Mouse (Mus musculus) lung, embryonic 15.5 days (tissue): ENCODE results near the gene Magi1. TPM values are rescaled to one million over a fixed set of nuclear protein-coding genes. Genes with fewer than 3 reads are reported as not detected.

Experiments used
- ATAC-seq: fragments of 200-750 bp; cut with Nextera tagmentation; 2 replicates; pipeline ENCODE4 v1.8.0; 2017; ENCODE audit warnings: moderate number of reproducible peaks, borderline replicate concordance; ENCODE audit not compliant: low FRiP score, low TSS enrichment; ENCODE audit errors: extremely low read depth
- H3K27ac ChIP-seq: fragments of 300-500 bp; sonication (generic); 2 replicates; pipeline ENCODE4 v1.5.1; 2015; ENCODE audit warnings: moderate library complexity, mild to moderate bottlenecking, inconsistent platforms
- H3K27me3 ChIP-seq: fragments of 300-500 bp; sonication (generic); 2 replicates; pipeline ENCODE4 v1.6.1; 2015; ENCODE audit warnings: inconsistent platforms
- H3K36me3 ChIP-seq: fragments of 300-500 bp; sonication (generic); 2 replicates; pipeline ENCODE4 v1.6.1; 2015; ENCODE audit warnings: inconsistent platforms
- H3K4me1 ChIP-seq: fragments of 300-500 bp; sonication (generic); 2 replicates; pipeline ENCODE4 v1.6.1; 2015; ENCODE audit warnings: inconsistent platforms
- H3K4me2 ChIP-seq: fragments of 300-500 bp; sonication (generic); 2 replicates; pipeline ENCODE4 v1.6.1; 2015; ENCODE audit warnings: inconsistent platforms, mild to moderate bottlenecking, moderate library complexity
- H3K4me3 ChIP-seq: fragments of 300-500 bp; sonication (generic); 2 replicates; pipeline ENCODE4 v1.5.1; 2015; ENCODE audit warnings: mild to moderate bottlenecking, inconsistent platforms
- H3K9ac ChIP-seq: fragments of 300-500 bp; sonication (generic); 2 replicates; pipeline ENCODE4 v1.6.1; 2015; ENCODE audit warnings: inconsistent platforms
- H3K9me3 ChIP-seq: fragments of 300-500 bp; sonication (generic); 2 replicates; pipeline ENCODE4 v1.6.1; 2016; ENCODE audit warnings: inconsistent platforms
- WGBS: fragments of 180-500 bp; shearing (Covaris S2); methylation state at CpG from one replicate; pipeline ENCODE4 v1.1.7; 2015; 5-methylcytosine and 5-hydroxymethylcytosine counted together
- polyA plus RNA-seq: library from polyadenylated mRNA; unstranded; fragments of >200 nt; fragmentation: Nextera tagmentation; extraction: Ambion mirVana; gene quantifications from 2 replicates; pipeline ENCODE4 v1.2.1, GENCODE M21; 2015

Gene Magi1
- polyA plus RNA-seq, 1 experiment from 2014 or later: 9.0 TPM

- Histone ChIP-seq H3K36me3 (no peaks in the 10 kb centered on the region), H3K9ac (0 out of 2 replicates have a peak overlapping the region, but pooled peaks have one; percentile 7), H3K9me3 (no peaks in the 10 kb centered on the region), H3K4me3 (no peak overlapping the region), H3K4me2 (no peak overlapping the region), H3K4me1 (peaks cover 28% of the 10 kb centered on the region), H3K27ac (no peak overlapping the region), H3K27me3 (no peaks in the 10 kb centered on the region)
- no peak for ATAC-seq
- WGBS: 38% methylated on average over 6 of the region's 6 CpGs
Observed at GRCm38 (mm10) chr6:94225091-94225490, 58.6 kb downstream of the Magi1 start.

DNA sequence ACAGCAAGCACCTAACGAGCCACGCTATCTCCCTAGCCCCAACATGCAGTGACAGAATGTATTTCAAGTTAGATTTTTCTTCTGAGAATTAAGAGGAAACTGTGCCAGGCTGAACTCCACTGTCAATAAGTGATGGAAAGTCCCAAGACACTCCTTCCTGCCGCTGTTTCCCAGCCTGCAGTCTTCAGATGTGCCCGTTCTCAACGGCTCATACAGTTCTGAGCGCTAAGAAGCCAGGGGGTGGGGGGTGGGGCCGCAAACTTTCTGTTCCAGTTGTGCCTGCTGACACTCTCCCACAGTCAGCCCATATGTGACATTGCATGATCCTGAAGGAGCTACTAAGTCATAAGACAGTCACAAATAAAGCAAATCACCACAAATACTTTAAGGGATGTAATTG is 61.5 kb downstream of the Magi1 start:
- H3K4me2 ChIP-seq: no peak overlapping the region
- peaks cover 41% of the 10 kb centered on the region for H3K4me1 ChIP-seq
- no peaks in the 10 kb centered on the region for H3K27me3 ChIP-seq
- no peak overlapping the region for H3K4me3 ChIP-seq
- no peak overlapping the region for H3K9ac ChIP-seq
- no peak for ATAC-seq
- no peaks in the 10 kb centered on the region for H3K9me3 ChIP-seq
- 40% methylated on average over 7 of the region's 7 CpGs for WGBS
- H3K27ac ChIP-seq: no peak overlapping the region
- no peaks in the 10 kb centered on the region for H3K36me3 ChIP-seq

DNA sequence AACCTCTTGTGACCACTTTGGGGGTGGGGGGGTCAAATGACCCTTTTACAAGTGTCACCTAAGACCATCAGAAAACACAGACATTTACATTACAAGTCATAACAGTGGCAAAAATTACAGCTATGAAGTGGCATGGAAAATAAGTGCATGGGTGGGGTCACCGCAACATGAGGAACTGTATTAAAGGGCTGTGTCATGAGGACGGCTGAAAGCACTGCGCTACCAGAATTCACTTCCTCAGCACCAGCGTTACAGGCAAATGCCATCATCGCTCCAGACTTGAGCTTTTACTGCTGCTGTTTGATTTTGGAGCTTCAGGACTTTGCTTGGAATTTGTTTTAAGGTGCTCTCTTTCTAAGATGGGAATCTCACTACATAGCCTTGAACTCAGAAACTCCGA is 62.0 kb downstream of the Magi1 start:
- no peaks in the 10 kb centered on the region for H3K27me3 ChIP-seq
- no peaks in the 10 kb centered on the region for H3K9me3 ChIP-seq
- WGBS: 82% methylated on average over 6 of the region's 6 CpGs
- no peak for ATAC-seq
- no peak overlapping the region for H3K4me3 ChIP-seq
- no peaks in the 10 kb centered on the region for H3K36me3 ChIP-seq
- H3K9ac ChIP-seq: no peak overlapping the region
- no peak overlapping the region for H3K27ac ChIP-seq
- H3K4me1 ChIP-seq: peaks cover 46% of the 10 kb centered on the region
- H3K4me2 ChIP-seq: no peak overlapping the region

DNA sequence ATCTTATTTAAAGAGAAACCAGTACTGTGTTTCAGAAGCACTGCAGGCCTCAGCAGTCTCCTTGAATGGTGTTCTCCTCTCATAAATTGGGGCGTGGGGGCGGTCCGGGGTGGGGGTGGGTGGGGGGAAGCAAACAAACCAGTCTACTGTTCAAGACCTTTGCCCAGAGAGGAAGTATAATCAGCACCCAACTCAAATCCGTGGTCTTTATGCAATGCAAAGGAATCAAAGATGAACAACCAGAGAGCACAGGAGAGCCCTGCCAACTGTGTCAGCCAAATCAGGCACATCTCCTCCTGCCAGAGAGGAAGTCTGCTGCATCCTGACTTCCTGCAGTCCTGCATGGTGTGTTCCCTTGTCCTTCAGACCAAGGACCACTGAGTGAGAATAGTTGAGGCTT is 65.6 kb downstream of the Magi1 start:
- H3K27ac ChIP-seq: no peak overlapping the region

DNA sequence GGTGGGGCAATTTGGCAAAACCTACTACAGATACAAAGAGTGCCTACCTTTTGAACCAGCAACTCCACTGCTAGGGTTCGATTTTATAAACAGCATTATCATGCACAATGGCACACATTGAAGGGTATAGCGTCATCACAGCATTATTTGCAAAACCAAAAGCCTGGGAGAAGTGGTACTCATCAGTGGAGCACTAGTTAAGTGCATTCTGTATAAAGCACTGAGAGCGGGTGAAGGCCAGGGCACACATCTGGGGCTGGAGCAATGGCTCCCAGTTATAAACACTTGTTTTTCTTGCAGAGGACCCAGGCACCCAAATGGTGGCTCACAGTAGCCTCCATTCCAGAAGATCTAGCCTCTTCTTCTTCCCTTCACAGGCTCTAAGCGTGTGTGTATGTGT is 67.9 kb downstream of the Magi1 start:
- no peak overlapping the region for H3K4me2 ChIP-seq
- no peaks in the 10 kb centered on the region for H3K36me3 ChIP-seq
- H3K9ac ChIP-seq: no peak overlapping the region
- no peak overlapping the region for H3K4me3 ChIP-seq
- no peaks in the 10 kb centered on the region for H3K9me3 ChIP-seq
- WGBS: 73% methylated on average over 4 of the region's 4 CpGs
- H3K4me1 ChIP-seq: peaks cover 46% of the 10 kb centered on the region
- H3K27me3 ChIP-seq: no peaks in the 10 kb centered on the region
- peak overlapping the region; percentile 74 for H3K27ac ChIP-seq
- no peak for ATAC-seq

More for the DNA sequence above, 65.6 kb downstream of the Magi1 start:
- H3K4me1 ChIP-seq: peaks cover 46% of the 10 kb centered on the region
- no peak overlapping the region for H3K4me3 ChIP-seq
- no peaks in the 10 kb centered on the region for H3K36me3 ChIP-seq
- H3K27me3 ChIP-seq: no peaks in the 10 kb centered on the region
- H3K4me2 ChIP-seq: no peak overlapping the region
- H3K9me3 ChIP-seq: no peaks in the 10 kb centered on the region
- no peak overlapping the region for H3K9ac ChIP-seq
- WGBS: 69% methylated on average over 4 of the region's 4 CpGs
- ATAC-seq: no peak

DNA sequence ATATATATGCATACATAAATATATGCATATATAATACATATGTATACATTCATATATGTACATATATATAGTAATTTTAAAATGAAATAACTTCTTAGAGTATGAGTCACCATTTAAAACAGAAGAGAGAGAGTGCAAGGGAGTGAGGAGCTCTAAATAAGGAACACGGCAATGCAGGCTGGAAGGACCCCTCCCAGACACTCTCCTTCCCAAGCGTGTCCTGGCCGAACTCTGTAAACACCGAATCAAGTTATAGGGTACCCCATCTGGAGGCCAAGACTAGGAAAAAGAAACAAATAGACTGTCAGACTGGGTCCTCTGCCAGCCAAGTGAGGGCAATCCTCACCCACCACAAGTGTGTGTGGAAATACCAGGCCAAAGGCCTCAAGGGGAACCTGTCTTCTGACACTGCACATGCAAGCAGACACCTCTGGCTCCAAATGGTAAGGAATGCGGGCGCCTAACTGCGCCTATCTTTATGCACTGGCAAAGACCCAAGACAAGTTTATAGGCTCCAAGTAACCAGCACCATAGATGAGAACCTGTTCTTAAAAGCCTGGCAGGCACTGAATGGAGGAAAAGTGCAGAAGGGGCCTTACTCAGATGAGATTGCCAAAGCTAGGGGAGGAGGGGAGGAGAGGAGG is 68.7 kb downstream of the Magi1 start:
- ATAC-seq: peak; percentile 43
- Histone ChIP-seq H3K36me3 (no peaks in the 10 kb centered on the region), H3K27me3 (no peaks in the 10 kb centered on the region), H3K4me3 (no peak overlapping the region), H3K4me1 (peaks cover 47% of the 10 kb centered on the region), H3K4me2 (no peak overlapping the region), H3K9ac (no peak overlapping the region), H3K27ac (peak overlapping the region; percentile 74), H3K9me3 (no peaks in the 10 kb centered on the region)
- 38% methylated on average over 7 of the region's 7 CpGs for WGBS

GRCm38 (mm10) chr6:94205926-94206325 is 77.8 kb downstream of the Magi1 start:
- H3K4me3 ChIP-seq: no peak overlapping the region
- WGBS: 38% methylated on average over 5 of the region's 5 CpGs
- H3K27ac ChIP-seq: peak overlapping the region; percentile 51
- peaks cover 52% of the 10 kb centered on the region for H3K4me1 ChIP-seq
- H3K36me3 ChIP-seq: no peaks in the 10 kb centered on the region
- no peaks in the 10 kb centered on the region for H3K27me3 ChIP-seq
- H3K4me2 ChIP-seq: no peak overlapping the region
- no peaks in the 10 kb centered on the region for H3K9me3 ChIP-seq
- ATAC-seq: no peak
- H3K9ac ChIP-seq: no peak overlapping the region

DNA sequence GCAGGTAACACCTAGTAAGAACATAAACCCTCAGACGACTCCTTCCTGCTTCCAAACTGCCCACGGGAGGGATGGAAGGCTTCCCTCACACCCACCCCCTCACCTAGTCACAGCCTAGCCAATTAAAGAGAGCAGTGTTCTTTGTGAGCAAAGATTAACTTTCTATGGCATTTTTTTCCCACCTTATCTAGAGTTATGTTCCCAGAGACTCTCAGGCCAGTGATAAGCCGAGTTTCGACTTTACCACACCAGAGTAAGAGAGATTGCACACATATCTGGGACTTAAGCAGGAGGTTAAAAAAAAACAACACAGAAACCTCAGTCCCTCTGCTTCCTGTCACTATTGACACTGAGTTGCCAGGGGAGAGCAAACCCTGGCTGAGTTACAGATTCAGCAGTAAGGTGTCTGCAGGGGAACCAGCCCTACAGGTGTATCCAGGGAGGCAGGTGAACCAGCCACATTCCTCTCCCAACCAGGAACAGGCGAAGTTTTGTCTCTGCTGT is 80.0 kb downstream of the Magi1 start:
- H3K4me1 ChIP-seq: peaks cover 61% of the 10 kb centered on the region
- H3K27me3 ChIP-seq: no peaks in the 10 kb centered on the region
- H3K27ac ChIP-seq: peak overlapping the region; percentile 88
- H3K4me2 ChIP-seq: no peak overlapping the region; the same call in 1 of the 2 replicates
- H3K9ac ChIP-seq: no peak overlapping the region
- peak; percentile 78 for ATAC-seq
- no peak overlapping the region for H3K4me3 ChIP-seq
- H3K9me3 ChIP-seq: no peaks in the 10 kb centered on the region
- 23% methylated on average over 5 of the region's 5 CpGs for WGBS
- H3K36me3 ChIP-seq: no peaks in the 10 kb centered on the region

DNA sequence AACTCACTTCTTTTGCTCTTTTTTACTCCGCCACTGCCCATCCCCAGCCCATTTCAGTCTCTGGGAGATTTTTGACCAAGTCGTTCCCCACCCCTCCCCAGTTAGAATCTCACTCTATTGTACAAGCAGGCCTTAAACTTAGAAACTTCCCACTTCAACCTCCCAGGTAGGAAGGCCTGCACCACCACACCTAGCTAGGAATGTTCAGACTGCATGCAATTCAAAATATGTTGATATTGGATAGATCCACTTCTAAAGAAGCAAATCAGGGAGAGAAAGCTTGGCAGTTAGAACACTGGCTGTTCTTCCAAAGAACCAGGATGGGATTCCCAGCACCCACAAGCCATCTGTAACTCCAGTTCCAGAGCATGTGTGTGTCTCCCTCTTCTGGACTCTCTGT is 81.8 kb downstream of the Magi1 start:
- Histone ChIP-seq H3K4me3 (no peak overlapping the region), H3K27me3 (no peaks in the 10 kb centered on the region), H3K4me2 (no peak overlapping the region), H3K4me1 (peaks cover 52% of the 10 kb centered on the region), H3K9ac (no peak overlapping the region), H3K36me3 (no peaks in the 10 kb centered on the region), H3K27ac (peak overlapping the region; percentile 5; the same call in 1 of the 2 replicates), H3K9me3 (no peaks in the 10 kb centered on the region)
- no peak for ATAC-seq
- 96% methylated on average over 2 of the region's 2 CpGs for WGBS

DNA sequence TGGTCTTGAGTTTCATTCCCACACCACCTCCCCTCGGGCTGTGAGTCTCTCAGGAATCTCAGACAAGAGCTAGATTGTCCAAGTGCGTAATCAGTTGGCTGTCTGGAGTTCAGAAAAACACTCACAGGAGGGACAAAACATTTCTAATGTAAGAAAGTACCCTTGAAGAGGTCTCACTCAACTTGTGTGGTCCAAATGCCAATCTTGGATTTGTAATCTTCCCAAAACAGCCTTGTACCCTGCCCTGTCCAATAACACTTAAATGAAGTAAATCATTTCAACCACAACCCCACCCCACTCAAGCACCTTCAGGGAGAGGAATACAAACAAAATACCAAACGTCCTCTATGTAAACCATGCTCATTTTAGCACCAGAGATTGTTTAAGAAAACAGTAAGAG is 82.8 kb downstream of the Magi1 start:
- peaks cover 47% of the 10 kb centered on the region for H3K4me1 ChIP-seq
- H3K4me2 ChIP-seq: no peak overlapping the region
- no peaks in the 10 kb centered on the region for H3K27me3 ChIP-seq
- H3K27ac ChIP-seq: peak overlapping the region; percentile 58
- H3K4me3 ChIP-seq: no peak overlapping the region
- ATAC-seq: no peak
- 20% methylated on average over 3 of the region's 3 CpGs for WGBS
- no peaks in the 10 kb centered on the region for H3K9me3 ChIP-seq
- H3K9ac ChIP-seq: no peak overlapping the region
- H3K36me3 ChIP-seq: no peaks in the 10 kb centered on the region

DNA sequence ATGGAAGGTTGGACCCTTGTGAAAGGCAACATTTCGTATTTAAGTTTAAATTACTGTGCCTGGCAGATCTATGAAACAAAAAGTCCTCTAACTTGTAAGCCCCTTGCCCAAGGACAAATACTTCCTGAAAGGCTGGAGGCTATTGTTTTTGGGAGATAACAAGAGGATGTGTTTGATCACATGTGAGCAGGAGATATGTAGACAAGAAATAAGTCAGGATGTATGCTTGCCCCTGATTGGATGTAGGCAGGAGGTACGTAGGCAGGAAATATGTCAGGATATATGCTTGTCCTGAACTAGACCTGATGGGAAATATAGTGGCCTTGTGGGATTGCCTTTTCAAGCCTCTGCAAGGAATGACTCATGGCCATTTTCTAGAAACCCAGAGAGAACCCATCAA is 84.0 kb downstream of the Magi1 start:
- no peak for ATAC-seq
- H3K4me3 ChIP-seq: no peak overlapping the region
- no peaks in the 10 kb centered on the region for H3K36me3 ChIP-seq
- H3K4me2 ChIP-seq: no peak overlapping the region
- H3K27ac ChIP-seq: 0 out of 2 replicates have a peak overlapping the region, but pooled peaks have one; percentile 22
- no peak overlapping the region for H3K9ac ChIP-seq
- no peaks in the 10 kb centered on the region for H3K27me3 ChIP-seq
- no peaks in the 10 kb centered on the region for H3K9me3 ChIP-seq
- WGBS: 64% methylated on average over 2 of the region's 2 CpGs
- peaks cover 53% of the 10 kb centered on the region for H3K4me1 ChIP-seq

GRCm38 (mm10) chr6:94197831-94198230 is 85.9 kb downstream of the Magi1 start:
- Histone ChIP-seq H3K27me3 (no peaks in the 10 kb centered on the region), H3K9me3 (no peaks in the 10 kb centered on the region), H3K4me3 (no peak overlapping the region), H3K36me3 (no peaks in the 10 kb centered on the region), H3K27ac (no peak overlapping the region), H3K4me2 (no peak overlapping the region), H3K9ac (no peak overlapping the region), H3K4me1 (peaks cover 40% of the 10 kb centered on the region)
- 59% methylated on average over 1 of the region's 1 CpGs for WGBS
- no peak for ATAC-seq
